Comparison of ENCODE assay signal across 8 mouse cellular contexts in the genomic region with DNA sequence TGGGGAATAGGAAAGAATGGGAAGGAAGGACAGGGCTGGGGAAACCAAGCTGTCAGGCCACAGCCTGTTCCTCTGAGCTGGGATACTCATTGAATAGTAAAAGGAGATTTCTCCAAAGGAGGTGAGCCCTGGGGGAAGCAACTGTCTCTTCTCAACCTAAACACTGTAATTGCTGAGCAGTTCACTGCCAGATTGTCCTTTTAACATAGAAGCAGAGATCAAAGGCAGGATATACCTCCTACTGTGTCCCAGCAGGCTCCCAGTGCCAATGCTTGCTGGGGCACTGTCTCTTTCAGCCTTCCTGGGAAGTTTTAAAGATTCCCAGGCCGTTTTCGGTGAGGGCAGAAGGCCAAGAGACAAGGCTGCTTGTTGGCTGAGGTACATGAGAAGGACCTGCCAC.
"Had no signal": no experiment of that assay in that cellular context is flagged by ENCODE, and none has a peak within 500 bp of the region (broad histone marks: within the 10 kb centered on the region; RNA-seq: fewer than 3 reads in every experiment).

No protein-coding gene starts in this region.

- DNase-seq: kidney, adult 18-20 months; kidney, postnatal 10 days had no signal

- H3K9me3 ChIP-seq: limb, embryonic 10.5 days; lung, embryonic 15.5 days; midbrain, embryonic 13.5 days; neural tube, embryonic 12.5 days had no signal

- H3K27ac ChIP-seq: left cerebral cortex, adult 2 months; limb, embryonic 10.5 days; lung, embryonic 15.5 days; midbrain, embryonic 13.5 days; neural tube, embryonic 12.5 days; stomach, postnatal 0 days had no signal

- H3K4me2 ChIP-seq: lung, embryonic 15.5 days; midbrain, embryonic 13.5 days; neural tube, embryonic 12.5 days had no signal

- H3K4me1 ChIP-seq: lung, embryonic 15.5 days; neural tube, embryonic 12.5 days had no signal

- ATAC-seq: midbrain, embryonic 13.5 days had no signal

- H3K4me3 ChIP-seq: left cerebral cortex, adult 2 months; limb, embryonic 10.5 days; lung, embryonic 15.5 days; midbrain, embryonic 13.5 days; neural tube, embryonic 12.5 days had no signal

- H3K9ac ChIP-seq: lung, embryonic 15.5 days; midbrain, embryonic 13.5 days; neural tube, embryonic 12.5 days had no signal

- H3K36me3 ChIP-seq: limb, embryonic 10.5 days; lung, embryonic 15.5 days; midbrain, embryonic 13.5 days; neural tube, embryonic 12.5 days had no signal

- H3K27me3 ChIP-seq: lung, embryonic 15.5 days; midbrain, embryonic 13.5 days; neural tube, embryonic 12.5 days had no signal
